Mouse (Mus musculus) stomach, postnatal 0 days (tissue): ENCODE results near the gene Pank1.

ENCODE experiments used
- CTCF ChIP-seq: IDR thresholded peaks from 2 replicates; pipeline ENCODE4 v1.5.1; 2016; ENCODE audit warnings: antibody characterized with exemption, low read depth, mild to moderate bottlenecking, moderate library complexity
- EP300 ChIP-seq: optimal IDR thresholded peaks from 2 replicates; pipeline ENCODE3; 2016; ENCODE audit warnings: antibody characterized with exemption

DNA sequence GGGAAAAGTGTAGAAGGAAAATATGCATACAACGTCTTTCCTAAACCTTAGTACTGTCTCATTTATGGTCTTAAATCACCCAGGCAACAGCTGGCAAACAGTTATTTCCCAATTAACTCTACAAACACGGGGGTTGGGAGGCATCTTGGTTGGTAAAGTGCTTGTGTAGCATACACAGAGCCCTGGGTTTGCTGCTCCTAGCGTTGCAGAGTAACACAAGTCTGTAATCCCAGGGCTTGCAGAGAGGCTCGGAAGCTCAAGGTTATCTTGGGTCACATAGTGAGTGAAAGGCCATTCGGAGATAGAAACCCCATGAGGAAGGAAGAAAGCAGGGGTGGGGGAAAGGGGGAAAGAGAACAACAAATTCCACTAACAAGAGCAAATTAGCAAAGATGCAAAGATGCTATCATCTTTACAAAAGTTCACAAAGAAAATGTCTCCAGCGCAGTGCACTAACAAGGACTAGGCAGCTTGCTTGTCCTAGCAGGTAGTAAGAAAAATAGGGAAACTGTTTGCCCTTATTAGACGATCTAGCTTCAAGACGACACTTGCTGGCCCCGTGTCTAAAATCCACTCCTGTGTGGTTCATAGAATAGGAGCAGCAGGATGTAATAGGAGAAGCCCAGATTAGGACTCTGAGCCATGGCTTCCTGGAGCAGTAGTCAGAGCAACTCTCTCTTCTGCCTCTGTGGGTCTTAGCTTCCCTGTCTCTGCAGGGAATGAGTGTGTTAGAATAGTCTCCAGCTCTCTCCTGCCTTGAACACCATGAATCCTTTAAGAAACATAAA is 37.3 kb downstream of the Pank1 start:
- TF ChIP-seq CTCF: no peak
- TF ChIP-seq EP300: no peak
